Mouse (Mus musculus) heart, embryonic 16.5 days (tissue): ENCODE measurements around the gene Fbxo42. TPM values are rescaled to one million over a fixed set of nuclear protein-coding genes. Genes with fewer than 3 reads are reported as not detected.
A peak's percentile ranks its signal among the peaks of the same experiment; 100 is the strongest.

Experiments
- ATAC-seq: fragments of 200-750 bp; cut with Nextera tagmentation; replicated peaks from 2 replicates; pipeline ENCODE4 v1.8.0; 2017; ENCODE audit warnings: moderate number of reproducible peaks; ENCODE audit not compliant: insufficient read depth, low FRiP score; ENCODE audit errors: extremely low read depth
- H3K27ac ChIP-seq: fragments of 300-500 bp; sonication (generic); 2 replicates; pipeline ENCODE4 v1.5.1; 2014; ENCODE audit warnings: mild to moderate bottlenecking, low read length, control low read depth, moderate library complexity
- H3K27me3 ChIP-seq: fragments of 300-500 bp; sonication (generic); 2 replicates; pipeline ENCODE4 v1.6.1; 2014; ENCODE audit warnings: low read length, mixed read lengths; ENCODE audit not compliant: control insufficient read depth, insufficient read depth
- H3K36me3 ChIP-seq: fragments of 300-500 bp; sonication (generic); 2 replicates; pipeline ENCODE4 v1.6.1; 2014; ENCODE audit not compliant: control insufficient read depth, insufficient read depth
- H3K4me1 ChIP-seq: fragments of 300-500 bp; sonication (generic); 2 replicates; pipeline ENCODE4 v1.6.1; 2014; ENCODE audit warnings: low read length, mixed read lengths; ENCODE audit not compliant: control insufficient read depth, insufficient read depth
- H3K4me2 ChIP-seq: fragments of 300-500 bp; sonication (generic); 2 replicates; pipeline ENCODE4 v1.6.1; 2014; ENCODE audit warnings: low read depth, mild to moderate bottlenecking, control low read depth, low read length
- H3K4me3 ChIP-seq: fragments of 300-500 bp; sonication (generic); 2 replicates; pipeline ENCODE4 v1.5.1; 2014; ENCODE audit warnings: mild to moderate bottlenecking, control low read depth, low read length
- H3K9ac ChIP-seq: fragments of 300-500 bp; sonication (generic); 2 replicates; pipeline ENCODE4 v1.6.1; 2014; ENCODE audit warnings: low read length, control low read depth
- H3K9me3 ChIP-seq: fragments of 300-500 bp; sonication (generic); replicated peaks from 2 replicates; pipeline ENCODE4 v1.6.1; 2016; ENCODE audit warnings: low read length; ENCODE audit not compliant: control insufficient read depth
- WGBS: fragments of 180-500 bp; shearing (Covaris S2); extraction: QIAGEN DNeasy Blood & Tissue Kit; methylation state at CpG from one replicate; pipeline ENCODE4 v1.1.7; 2014; 5-methylcytosine and 5-hydroxymethylcytosine counted together
- polyA plus RNA-seq: library from polyadenylated mRNA; unstranded; fragments of >200 nt; fragmentation: Nextera tagmentation; extraction: Ambion mirVana; gene quantifications from 2 replicates; pipeline ENCODE4 v1.2.1, GENCODE M21; 2015

Gene Fbxo42
- polyA plus RNA-seq, 1 experiment from 2014 or later = 14.5 TPM

DNA sequence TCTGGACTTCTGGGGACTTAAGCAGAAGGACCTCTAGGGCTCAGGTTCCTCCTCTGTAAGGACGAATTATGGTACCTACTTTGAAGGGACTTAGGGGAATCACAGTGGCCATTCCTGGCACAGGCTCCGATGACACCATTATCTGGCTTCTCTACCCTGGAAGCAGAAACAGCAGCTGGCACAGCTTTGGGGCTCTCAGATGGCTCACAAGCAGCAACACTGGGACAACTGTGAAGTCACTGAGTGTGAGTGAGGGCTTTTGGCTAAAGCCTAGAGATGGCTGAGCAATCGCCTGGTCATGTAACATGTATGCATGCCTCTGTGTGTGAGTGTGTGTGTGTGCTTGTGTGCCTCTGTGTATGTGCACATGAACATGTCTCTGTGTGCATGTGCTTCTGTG, 89.1 kb downstream of the Fbxo42 start:
- no peak for ATAC-seq

DNA sequence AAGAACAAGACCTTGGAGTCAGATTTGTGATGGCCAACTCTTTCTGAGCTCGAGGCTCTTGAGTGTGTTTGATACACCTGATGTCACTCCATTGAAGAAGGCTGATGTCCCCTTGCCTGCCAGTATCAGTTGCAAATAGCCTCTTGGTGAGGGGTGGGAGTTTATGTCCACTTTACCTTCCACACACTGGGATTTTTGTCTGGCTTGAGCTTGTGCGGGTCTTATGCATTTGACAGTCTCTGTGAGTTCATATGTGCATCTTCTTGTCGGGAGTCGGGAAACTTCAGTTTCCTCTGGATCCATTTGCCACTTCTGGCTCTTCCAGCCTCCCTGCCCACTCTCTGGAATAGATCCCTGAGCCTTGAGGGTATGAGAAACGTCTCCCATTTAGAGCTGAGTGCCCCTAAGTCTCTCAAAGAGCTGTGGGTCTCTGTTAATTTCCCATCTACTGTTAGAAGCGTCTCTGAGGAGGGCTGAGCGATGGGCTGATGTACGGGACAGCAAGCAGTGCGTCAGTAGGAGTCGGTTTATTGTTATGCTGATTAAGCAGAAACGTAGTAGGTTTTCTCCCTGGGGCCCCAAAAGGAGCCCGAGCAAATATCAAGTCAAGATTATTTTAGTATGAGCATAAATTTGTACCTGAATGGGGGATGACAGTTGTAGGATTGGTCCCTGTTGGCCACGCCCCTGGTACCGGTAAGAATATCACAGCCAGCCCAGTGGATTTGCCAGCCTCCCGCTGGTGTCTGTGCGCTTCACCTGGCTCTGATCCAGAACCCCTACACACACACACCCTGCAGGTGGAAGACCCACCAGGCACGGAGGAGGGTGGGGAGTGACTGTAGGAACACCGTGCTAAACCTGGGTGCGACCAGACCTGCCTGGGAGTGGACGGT, 91.0 kb downstream of the Fbxo42 start:
- WGBS = 7% methylated on average over 20 of the region's 20 CpGs
- H3K9me3 ChIP-seq = no peaks in the 10 kb centered on the region
- peaks cover 25% of the 10 kb centered on the region for H3K4me1 ChIP-seq
- H3K27ac ChIP-seq = no peak overlapping the region
- no peak for ATAC-seq
- peak overlapping the region; percentile 55 for H3K9ac ChIP-seq
- H3K4me2 ChIP-seq = peak overlapping the region; percentile 83
- peak overlapping the region; percentile 41 for H3K4me3 ChIP-seq
- H3K36me3 ChIP-seq = no peaks in the 10 kb centered on the region
- H3K27me3 ChIP-seq = peaks cover 55% of the 10 kb centered on the region

More for the DNA sequence above, 89.1 kb downstream of the Fbxo42 start:
- Histone ChIP-seq H3K9ac (no peak overlapping the region), H3K27ac (no peak overlapping the region), H3K9me3 (no peaks in the 10 kb centered on the region), H3K4me3 (no peak overlapping the region), H3K4me2 (no peak overlapping the region), H3K27me3 (peaks cover 43% of the 10 kb centered on the region), H3K4me1 (peaks cover 23% of the 10 kb centered on the region), H3K36me3 (no peaks in the 10 kb centered on the region)
- WGBS = 63% methylated on average over 3 of the region's 3 CpGs

DNA sequence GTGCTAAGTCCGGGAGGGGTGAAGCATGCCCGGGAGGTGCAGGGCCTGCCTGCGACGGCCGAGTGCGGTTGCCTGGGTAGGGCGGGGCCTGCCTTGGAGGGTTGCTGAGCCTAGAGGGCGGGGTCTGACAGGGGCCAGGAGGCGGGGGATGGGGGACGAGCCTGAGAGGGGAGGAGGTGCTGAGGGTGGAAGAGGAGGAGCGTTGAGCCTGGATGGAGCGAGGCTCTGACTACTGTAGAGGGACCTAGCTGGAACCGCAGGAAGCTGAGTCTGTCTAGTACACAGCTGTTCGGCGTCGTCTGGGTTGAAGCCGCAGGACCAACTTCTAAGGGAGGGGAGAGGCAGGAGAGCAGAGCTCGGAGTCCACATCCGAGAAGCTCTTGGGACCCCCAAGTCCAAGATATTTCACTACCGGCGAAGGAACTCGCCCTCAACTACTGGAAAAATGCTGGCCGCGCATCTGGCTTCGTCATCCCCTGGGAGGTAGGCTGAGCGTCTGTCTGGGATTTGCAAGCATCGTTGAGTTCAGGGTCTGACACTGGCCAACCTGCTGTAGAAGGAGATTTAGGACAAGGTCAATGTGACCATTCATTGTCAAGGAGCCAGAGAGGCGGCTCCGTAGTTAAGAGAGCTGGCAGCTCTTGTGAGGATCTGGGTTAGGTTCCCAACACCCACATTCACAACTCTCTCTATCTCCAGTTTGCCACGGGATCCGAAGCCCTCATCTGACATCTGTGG, 91.8 kb downstream of the Fbxo42 start, which contains the start of gene Arhgef19:
Arhgef19 (plus strand) TSS at position 112 of the 738 bp plus-strand sequence.
- peaks cover 58% of the 10 kb centered on the region for H3K27me3 ChIP-seq
- no peaks in the 10 kb centered on the region for H3K36me3 ChIP-seq
- peak within 1 kb of the TSS; percentile 41 for H3K4me3 ChIP-seq
- peak within 1 kb of the TSS; percentile 42 for H3K27ac ChIP-seq
- H3K9me3 ChIP-seq = no peaks in the 10 kb centered on the region
- peak; percentile 92 for ATAC-seq
- peak within 1 kb of the TSS; percentile 83 for H3K4me2 ChIP-seq
- H3K4me1 ChIP-seq = peaks cover 25% of the 10 kb centered on the region
- under 1% methylated on average over 30 of the region's 31 CpGs for WGBS
- H3K9ac ChIP-seq = peak within 1 kb of the TSS; percentile 55

DNA sequence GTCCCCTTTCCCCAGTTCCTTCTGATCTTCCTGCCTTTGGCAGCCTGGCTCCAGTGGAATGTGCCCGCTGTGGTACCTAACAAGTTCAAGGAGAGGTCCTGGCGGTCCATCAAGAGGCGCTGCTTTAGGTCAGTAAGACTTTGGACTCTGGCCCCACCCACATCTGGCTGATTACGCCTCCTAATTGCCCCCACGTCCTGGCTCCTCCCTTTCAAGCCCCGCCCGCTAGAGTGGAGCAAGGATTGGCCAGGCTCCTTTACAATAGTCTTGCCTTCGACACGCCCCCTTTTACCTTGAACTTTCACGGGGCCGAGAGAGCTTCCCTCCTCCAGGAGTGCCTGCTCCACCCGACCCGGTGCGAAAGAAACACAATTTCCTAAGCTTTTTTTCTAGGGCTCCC, 92.9 kb downstream of the Fbxo42 start:
- WGBS = 4% methylated on average over 14 of the region's 14 CpGs
- peaks cover 32% of the 10 kb centered on the region for H3K4me1 ChIP-seq
- ATAC-seq = no peak
- H3K4me2 ChIP-seq = peak overlapping the region; percentile 83; the same call in 1 of the 2 replicates
- H3K9me3 ChIP-seq = no peaks in the 10 kb centered on the region
- 0 out of 2 replicates have a peak overlapping the region, but pooled peaks have one; percentile 1 for H3K4me3 ChIP-seq
- H3K9ac ChIP-seq = no peak overlapping the region
- peaks cover 63% of the 10 kb centered on the region for H3K27me3 ChIP-seq
- H3K27ac ChIP-seq = no peak overlapping the region
- no peaks in the 10 kb centered on the region for H3K36me3 ChIP-seq

DNA sequence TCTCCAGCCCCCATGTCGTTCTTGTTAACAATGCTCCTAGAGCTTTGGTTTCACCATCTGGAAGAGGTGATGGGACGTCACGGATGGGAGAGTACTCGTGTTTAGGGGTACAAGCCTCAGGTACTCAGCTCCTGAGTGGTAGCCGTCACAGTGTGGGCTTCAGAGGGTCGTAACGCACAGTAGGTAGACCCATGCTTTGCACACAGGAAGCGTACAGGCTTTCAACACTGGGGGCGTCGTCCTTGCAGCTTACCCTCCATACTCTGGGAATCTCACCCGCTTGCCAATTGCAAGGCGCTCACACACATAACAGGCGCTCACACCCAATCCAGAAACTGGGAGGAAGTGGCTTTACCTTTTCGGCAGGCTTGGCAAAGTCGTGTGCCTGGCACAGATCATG, 94.1 kb downstream of the Fbxo42 start:
- Histone ChIP-seq H3K4me2 (no peak overlapping the region), H3K9me3 (no peaks in the 10 kb centered on the region), H3K36me3 (no peaks in the 10 kb centered on the region), H3K27me3 (peaks cover 74% of the 10 kb centered on the region), H3K4me1 (peaks cover 43% of the 10 kb centered on the region), H3K9ac (no peak overlapping the region), H3K4me3 (no peak overlapping the region), H3K27ac (no peak overlapping the region)
- ATAC-seq = no peak
- WGBS = 29% methylated on average over 15 of the region's 15 CpGs

DNA sequence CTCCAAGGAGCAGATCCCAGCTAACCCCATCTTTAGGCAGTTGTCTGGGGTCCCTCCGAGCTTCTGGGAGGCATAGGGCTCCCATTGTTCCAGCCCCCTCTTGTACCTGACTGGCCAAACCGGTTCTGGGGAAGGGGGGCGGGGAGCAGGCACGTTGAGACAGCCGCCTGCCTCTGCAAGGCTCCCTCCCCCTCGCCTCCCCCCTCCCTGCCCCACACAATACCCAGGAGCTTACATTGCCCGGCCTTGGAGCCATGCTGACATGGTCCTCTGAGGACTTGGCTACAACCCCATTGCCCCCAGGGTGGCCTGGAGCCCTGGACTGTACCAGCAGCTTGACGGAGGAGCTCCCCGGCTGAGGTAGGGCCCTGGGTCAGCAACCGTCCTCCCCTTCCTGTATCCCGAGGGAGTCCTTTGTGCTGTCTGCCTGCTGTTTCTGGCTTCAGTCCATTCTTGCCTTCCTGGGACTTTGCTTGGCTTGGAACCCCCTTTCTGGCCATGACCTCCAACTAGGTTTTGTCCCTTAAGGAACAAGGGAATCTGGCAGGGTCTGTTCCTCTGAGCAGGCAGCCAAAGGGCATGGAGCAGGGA, 95.0 kb downstream of the Fbxo42 start:
- Histone ChIP-seq H3K4me1 (peaks cover 51% of the 10 kb centered on the region), H3K4me2 (no peak overlapping the region; the same call in 1 of the 2 replicates), H3K9me3 (no peaks in the 10 kb centered on the region), H3K27ac (no peak overlapping the region), H3K4me3 (no peak overlapping the region), H3K9ac (no peak overlapping the region), H3K36me3 (no peaks in the 10 kb centered on the region), H3K27me3 (peaks cover 78% of the 10 kb centered on the region)
- WGBS = 16% methylated on average over 10 of the region's 11 CpGs
- ATAC-seq = no peak

DNA sequence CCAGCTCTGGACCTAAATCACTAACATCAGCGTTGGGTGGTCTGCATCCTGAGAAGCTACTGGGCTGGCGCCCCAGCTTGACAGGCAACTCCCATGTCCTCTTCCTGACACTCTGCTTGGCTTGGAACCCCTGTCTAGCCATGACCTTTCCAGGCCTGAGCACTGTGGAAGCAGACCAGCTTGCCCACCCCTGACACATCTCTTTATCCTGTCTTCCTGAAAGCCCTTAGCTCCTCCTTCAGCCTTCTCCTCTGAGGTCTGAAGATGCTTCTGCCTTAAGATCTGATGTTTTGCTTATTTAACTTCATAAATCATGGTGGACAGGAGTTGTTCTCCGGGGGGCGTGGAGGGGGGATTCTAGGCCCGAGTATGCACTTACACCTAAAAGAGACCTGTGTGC, 95.9 kb downstream of the Fbxo42 start:
- WGBS = 59% methylated on average over 5 of the region's 5 CpGs
- H3K4me3 ChIP-seq = no peak overlapping the region

DNA sequence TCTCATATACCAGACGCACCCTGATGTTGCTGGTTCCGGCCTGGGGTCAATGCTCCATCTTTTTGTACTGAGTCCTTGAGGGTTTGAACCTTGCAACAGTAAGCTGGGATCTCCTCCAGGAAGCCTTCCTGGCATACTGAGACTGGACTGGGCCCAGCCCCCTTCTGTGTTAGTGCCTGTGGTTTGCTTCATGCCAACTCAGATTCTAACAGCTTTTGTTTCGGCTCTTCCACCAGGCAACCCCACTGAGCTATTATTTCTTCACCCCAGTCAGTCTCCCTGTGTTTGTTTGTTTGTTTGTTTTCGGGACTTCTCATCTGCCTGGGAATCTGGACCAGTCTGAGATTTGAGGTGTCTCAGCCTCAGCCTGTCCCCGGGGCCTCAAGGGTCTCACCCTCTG, 96.7 kb downstream of the Fbxo42 start:
- H3K36me3 ChIP-seq = no peaks in the 10 kb centered on the region
- no peak overlapping the region for H3K9ac ChIP-seq
- 57% methylated on average over 5 of the region's 5 CpGs for WGBS
- H3K9me3 ChIP-seq = no peaks in the 10 kb centered on the region
- no peak overlapping the region for H3K4me3 ChIP-seq
- H3K4me1 ChIP-seq = peaks cover 49% of the 10 kb centered on the region
- no peak for ATAC-seq
- H3K27ac ChIP-seq = peak overlapping the region; percentile 47; the same call in 1 of the 2 replicates
- peaks cover 82% of the 10 kb centered on the region for H3K27me3 ChIP-seq
- H3K4me2 ChIP-seq = no peak overlapping the region

More for the DNA sequence above, 95.9 kb downstream of the Fbxo42 start:
- no peaks in the 10 kb centered on the region for H3K36me3 ChIP-seq
- peaks cover 55% of the 10 kb centered on the region for H3K4me1 ChIP-seq
- no peak overlapping the region for H3K27ac ChIP-seq
- no peaks in the 10 kb centered on the region for H3K9me3 ChIP-seq
- no peak overlapping the region for H3K9ac ChIP-seq
- no peak for ATAC-seq
- peaks cover 79% of the 10 kb centered on the region for H3K27me3 ChIP-seq
- H3K4me2 ChIP-seq = no peak overlapping the region
